Mouse (Mus musculus): Measurements from ENCODE around the gene Mfsd4b5. TPM values are rescaled to one million over a fixed set of nuclear protein-coding genes. Genes with fewer than 3 reads are reported as not detected.
"Not testable (repeated sequence)": the region's sequence is repeated elsewhere in the genome, so short reads cannot be mapped to it uniquely, and the experiment has no call there.

Mfsd4b5 gene
- polyA plus RNA-seq, 1 experiment from 2014 or later, result not detected

GRCm38 (mm10) chr10:39960441-39960822 lies 26.0 kb downstream of the Mfsd4b5 start:
- Histone ChIP-seq H3K27ac (ENCODE audit: low read depth, low read length) (no peak overlapping the region), H3K27me3 (ENCODE audit: control insufficient read depth, insufficient read depth, low read length) (peaks cover 2% of the 10 kb centered on the region), H3K9ac (ENCODE audit: low read length) (no peak overlapping the region), H3K4me3 (ENCODE audit: low read depth, low read length) (no peak overlapping the region), H3K36me3 (ENCODE audit: control insufficient read depth, insufficient read depth, low read length) (no peaks in the 10 kb centered on the region), H3K9me3 (ENCODE audit: control insufficient read depth, low read length) (no peaks in the 10 kb centered on the region), H3K4me2 (ENCODE audit: low read depth, low read length, severe bottlenecking) (peak overlapping the region; percentile 92; the same call in 1 of the 2 replicates), H3K4me1 (replicated peaks; ENCODE audit: control insufficient read depth, insufficient read depth, low read length) (no peaks in the 10 kb centered on the region; the same call in 1 of the 2 replicates)
- DNase-seq (ENCODE audit: low spot score), result no peak
- peak; percentile 64 for ATAC-seq (replicated peaks; ENCODE audit: low FRiP score)
- WGBS, result 48% methylated on average over 11 of the region's 11 CpGs

- Histone ChIP-seq H3K4me1 (replicated peaks; ENCODE audit: control insufficient read depth, insufficient read depth, low read length) (no peaks in the 10 kb centered on the region; the same call in 1 of the 2 replicates), H3K9ac (ENCODE audit: low read length) (peak within 1 kb of the TSS; percentile 58), H3K27ac (ENCODE audit: low read depth, low read length) (no peak within 1 kb of the TSS), H3K27me3 (ENCODE audit: control insufficient read depth, insufficient read depth, low read length) (peaks cover 2% of the 10 kb centered on the region), H3K9me3 (ENCODE audit: control insufficient read depth, low read length) (no peaks in the 10 kb centered on the region), H3K4me2 (ENCODE audit: low read depth, low read length, severe bottlenecking) (peak within 1 kb of the TSS; percentile 92), H3K36me3 (ENCODE audit: control insufficient read depth, insufficient read depth, low read length) (no peaks in the 10 kb centered on the region), H3K4me3 (ENCODE audit: low read depth, low read length) (peak within 1 kb of the TSS; percentile 45)
- WGBS, result under 1% methylated on average over 38 of the region's 38 CpGs
- ATAC-seq (replicated peaks; ENCODE audit: low FRiP score) (peak; percentile 99), DNase-seq (ENCODE audit: low spot score) (peak; percentile 94)
Measured at GRCm38 (mm10) chr10:39959761-39960440, 26.5 kb downstream of the Mfsd4b5 start, which contains the start of gene Mfsd4b3. Gene Mfsd4b3, minus strand, starts transcription at chr10:39960153.

GRCm38 (mm10) chr10:39958266-39958665 lies 28.2 kb downstream of the Mfsd4b5 start:
- no peak for ATAC-seq (replicated peaks; ENCODE audit: low FRiP score)
- 85% methylated on average over 4 of the region's 4 CpGs for WGBS
- Histone ChIP-seq H3K4me1 (replicated peaks; ENCODE audit: control insufficient read depth, insufficient read depth, low read length) (no peaks in the 10 kb centered on the region; the same call in 1 of the 2 replicates), H3K36me3 (ENCODE audit: control insufficient read depth, insufficient read depth, low read length) (no peaks in the 10 kb centered on the region), H3K27ac (ENCODE audit: low read depth, low read length) (no peak overlapping the region), H3K27me3 (ENCODE audit: control insufficient read depth, insufficient read depth, low read length) (peaks cover 2% of the 10 kb centered on the region), H3K4me3 (ENCODE audit: low read depth, low read length) (no peak overlapping the region), H3K4me2 (ENCODE audit: low read depth, low read length, severe bottlenecking) (no peak overlapping the region), H3K9ac (ENCODE audit: low read length) (no peak overlapping the region), H3K9me3 (ENCODE audit: control insufficient read depth, low read length) (no peaks in the 10 kb centered on the region)
- DNase-seq (ENCODE audit: low spot score), result no peak

- Histone ChIP-seq H3K27ac (ENCODE audit: low read depth, low read length) (no peak overlapping the region), H3K9me3 (ENCODE audit: control insufficient read depth, low read length) (no peaks in the 10 kb centered on the region), H3K4me1 (replicated peaks; ENCODE audit: control insufficient read depth, insufficient read depth, low read length) (no peaks in the 10 kb centered on the region; the same call in 1 of the 2 replicates), H3K4me2 (ENCODE audit: low read depth, low read length, severe bottlenecking) (no peak overlapping the region), H3K4me3 (ENCODE audit: low read depth, low read length) (no peak overlapping the region), H3K36me3 (ENCODE audit: control insufficient read depth, insufficient read depth, low read length) (no peaks in the 10 kb centered on the region), H3K9ac (ENCODE audit: low read length) (no peak overlapping the region), H3K27me3 (ENCODE audit: control insufficient read depth, insufficient read depth, low read length) (peaks cover 2% of the 10 kb centered on the region)
- ATAC-seq (replicated peaks; ENCODE audit: low FRiP score), result no peak
- DNase-seq (ENCODE audit: low spot score), result no peak
- WGBS, result 73% methylated on average over 2 of the region's 2 CpGs
Measured at GRCm38 (mm10) chr10:39956340-39956878, 30.0 kb downstream of the Mfsd4b5 start.

GRCm38 (mm10) chr10:39955163-39955562 lies 31.3 kb downstream of the Mfsd4b5 start:
- no peaks in the 10 kb centered on the region for H3K36me3 ChIP-seq (ENCODE audit: control insufficient read depth, insufficient read depth, low read length)
- H3K27me3 ChIP-seq (ENCODE audit: control insufficient read depth, insufficient read depth, low read length), result peaks cover 2% of the 10 kb centered on the region
- no peak overlapping the region for H3K4me3 ChIP-seq (ENCODE audit: low read depth, low read length)
- no peaks in the 10 kb centered on the region; the same call in 1 of the 2 replicates for H3K4me1 ChIP-seq (replicated peaks; ENCODE audit: control insufficient read depth, insufficient read depth, low read length)
- DNase-seq (ENCODE audit: low spot score), result no peak
- no peak overlapping the region for H3K27ac ChIP-seq (ENCODE audit: low read depth, low read length)
- no peak overlapping the region for H3K4me2 ChIP-seq (ENCODE audit: low read depth, low read length, severe bottlenecking)
- H3K9ac ChIP-seq (ENCODE audit: low read length), result no peak overlapping the region
- H3K9me3 ChIP-seq (ENCODE audit: control insufficient read depth, low read length), result no peaks in the 10 kb centered on the region
- no peak for ATAC-seq (replicated peaks; ENCODE audit: low FRiP score)
- WGBS, result 84% methylated on average over 2 of the region's 2 CpGs

GRCm38 (mm10) chr10:39949377-39949954 lies 37.0 kb downstream of the Mfsd4b5 start:
- Histone ChIP-seq H3K9me3 (ENCODE audit: control insufficient read depth, low read length) (no peaks in the 10 kb centered on the region), H3K4me2 (ENCODE audit: low read depth, low read length, severe bottlenecking) (no peak overlapping the region), H3K27ac (ENCODE audit: low read depth, low read length) (no peak overlapping the region), H3K4me1 (replicated peaks; ENCODE audit: control insufficient read depth, insufficient read depth, low read length) (no peaks in the 10 kb centered on the region), H3K36me3 (ENCODE audit: control insufficient read depth, insufficient read depth, low read length) (no peaks in the 10 kb centered on the region), H3K4me3 (ENCODE audit: low read depth, low read length) (no peak overlapping the region), H3K27me3 (ENCODE audit: control insufficient read depth, insufficient read depth, low read length) (no peaks in the 10 kb centered on the region), H3K9ac (ENCODE audit: low read length) (no peak overlapping the region)
- ATAC-seq (replicated peaks; ENCODE audit: low FRiP score) (no peak), DNase-seq (ENCODE audit: low spot score) (no peak)
- 91% methylated on average over 2 of the region's 2 CpGs for WGBS

- WGBS, result 76% methylated on average over 3 of the region's 3 CpGs
- ATAC-seq (replicated peaks; ENCODE audit: low FRiP score), result not testable (repeated sequence)
Measured at GRCm38 (mm10) chr10:39947195-39947594, 39.3 kb downstream of the Mfsd4b5 start.

GRCm38 (mm10) chr10:39936553-39936952 lies 49.9 kb downstream of the Mfsd4b5 start:
- ATAC-seq (replicated peaks; ENCODE audit: low FRiP score), result no peak
- 78% methylated on average over 7 of the region's 7 CpGs for WGBS

More at GRCm38 (mm10) chr10:39947195-39947594, 39.3 kb downstream of the Mfsd4b5 start:
- H3K27me3 ChIP-seq (ENCODE audit: control insufficient read depth, insufficient read depth, low read length); H3K4me2 ChIP-seq (ENCODE audit: low read depth, low read length, severe bottlenecking); H3K9ac ChIP-seq (ENCODE audit: low read length); H3K36me3 ChIP-seq (ENCODE audit: control insufficient read depth, insufficient read depth, low read length); H3K4me3 ChIP-seq (ENCODE audit: low read depth, low read length); H3K9me3 ChIP-seq (ENCODE audit: control insufficient read depth, low read length); H3K4me1 ChIP-seq (replicated peaks; ENCODE audit: control insufficient read depth, insufficient read depth, low read length); DNase-seq (ENCODE audit: low spot score); H3K27ac ChIP-seq (ENCODE audit: low read depth, low read length): not testable (repeated sequence)

More at GRCm38 (mm10) chr10:39936553-39936952, 49.9 kb downstream of the Mfsd4b5 start:
- H3K27ac ChIP-seq (ENCODE audit: low read depth, low read length), result no peak overlapping the region
- no peaks in the 10 kb centered on the region for H3K36me3 ChIP-seq (ENCODE audit: control insufficient read depth, insufficient read depth, low read length)
- no peak overlapping the region for H3K9ac ChIP-seq (ENCODE audit: low read length)
- no peaks in the 10 kb centered on the region for H3K27me3 ChIP-seq (ENCODE audit: control insufficient read depth, insufficient read depth, low read length)
- no peak overlapping the region for H3K4me2 ChIP-seq (ENCODE audit: low read depth, low read length, severe bottlenecking)
- H3K9me3 ChIP-seq (ENCODE audit: control insufficient read depth, low read length), result no peaks in the 10 kb centered on the region
- no peaks in the 10 kb centered on the region for H3K4me1 ChIP-seq (replicated peaks; ENCODE audit: control insufficient read depth, insufficient read depth, low read length)
- H3K4me3 ChIP-seq (ENCODE audit: low read depth, low read length), result no peak overlapping the region
- no peak for DNase-seq (ENCODE audit: low spot score)

Data from forebrain, embryonic 11.5 days (tissue).